Mouse (Mus musculus) hindbrain, embryonic 15.5 days (tissue): Measurements from ENCODE around the gene Mthfd1l. TPM values are rescaled to one million over a fixed set of nuclear protein-coding genes. Genes with fewer than 3 reads are reported as not detected.

Experiments
- ATAC-seq: fragments of 200-750 bp; cut with Nextera tagmentation; 2 replicates; pipeline ENCODE4 v1.8.0; 2017; ENCODE audit warnings: low read depth, moderate number of reproducible peaks, moderate TSS enrichment; ENCODE audit not compliant: low FRiP score
- H3K27ac ChIP-seq: fragments of 300-500 bp; sonication (generic); replicated peaks from 2 replicates; pipeline ENCODE4 v1.5.1; 2015; ENCODE audit warnings: mild to moderate bottlenecking, inconsistent platforms
- H3K27me3 ChIP-seq: fragments of 300-500 bp; sonication (generic); 2 replicates; pipeline ENCODE4 v1.6.1; 2015; ENCODE audit warnings: control low read depth, inconsistent platforms
- H3K36me3 ChIP-seq: fragments of 300-500 bp; sonication (generic); 2 replicates; pipeline ENCODE4 v1.6.1; 2015; ENCODE audit warnings: control low read depth, inconsistent platforms
- H3K4me1 ChIP-seq: fragments of 300-500 bp; sonication (generic); replicated peaks from 2 replicates; pipeline ENCODE4 v1.6.1; 2015; ENCODE audit warnings: control low read depth, inconsistent platforms
- H3K4me2 ChIP-seq: fragments of 300-500 bp; sonication (generic); 2 replicates; pipeline ENCODE4 v1.6.1; 2015; ENCODE audit warnings: moderate library complexity, mild to moderate bottlenecking, inconsistent platforms
- H3K4me3 ChIP-seq: fragments of 300-500 bp; sonication (generic); 2 replicates; pipeline ENCODE4 v1.5.1; 2015; ENCODE audit warnings: mild to moderate bottlenecking, inconsistent platforms
- H3K9ac ChIP-seq: fragments of 300-500 bp; sonication (generic); 2 replicates; pipeline ENCODE4 v1.6.1; 2015; ENCODE audit warnings: inconsistent platforms
- H3K9me3 ChIP-seq: fragments of 300-500 bp; sonication (generic); 2 replicates; pipeline ENCODE4 v1.6.1; 2016; ENCODE audit warnings: control low read depth, inconsistent platforms
- WGBS: fragments of 180-500 bp; shearing (Covaris S2); methylation state at CpG from one replicate; pipeline ENCODE4 v1.1.7; 2015; 5-methylcytosine and 5-hydroxymethylcytosine counted together
- polyA plus RNA-seq: library from polyadenylated mRNA; unstranded; fragments of >200 nt; fragmentation: Nextera tagmentation; extraction: Ambion mirVana; gene quantifications from 2 replicates; pipeline ENCODE4 v1.2.1, GENCODE M21; 2015

Gene Mthfd1l
- polyA plus RNA-seq, 1 experiment from 2014 or later = 6.1 TPM

DNA sequence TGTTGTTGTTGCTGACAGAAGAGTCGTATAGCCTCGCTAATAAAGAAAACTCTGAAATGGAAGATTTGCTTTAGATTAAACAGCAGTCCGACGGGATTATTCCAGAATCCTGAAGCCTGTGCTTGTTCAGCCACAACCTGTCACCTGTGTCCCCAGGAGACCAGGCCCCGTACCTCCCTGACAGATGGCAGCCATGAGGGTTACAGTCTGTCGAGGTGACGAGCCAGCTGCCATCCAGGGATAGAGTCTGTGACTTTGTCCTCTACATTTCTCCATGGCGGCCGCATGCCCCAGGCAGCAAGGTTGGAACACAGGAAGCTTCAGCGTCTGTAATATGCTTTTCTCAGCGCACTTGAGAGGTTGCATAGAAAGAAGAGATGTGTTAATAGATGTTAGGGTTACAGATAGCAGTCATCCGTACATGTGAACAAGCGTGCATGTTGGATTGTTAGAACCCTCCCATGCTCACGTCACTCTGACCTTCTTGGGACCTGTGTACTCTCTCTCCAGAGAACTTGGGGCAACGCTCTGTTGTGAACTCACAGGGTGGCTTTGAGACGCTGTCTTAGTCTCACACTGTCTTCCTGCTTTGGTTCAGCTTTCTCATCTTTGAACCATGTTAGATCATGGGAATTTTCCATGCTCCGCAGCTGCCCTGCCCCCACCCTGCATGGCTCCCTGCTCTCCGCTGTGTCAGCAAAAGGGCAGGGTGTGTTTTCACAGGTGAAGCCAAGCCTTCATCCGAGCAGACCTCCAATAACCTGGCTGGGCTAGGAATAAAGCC, 80.6 kb downstream of the Mthfd1l start:
- 67% methylated on average over 19 of the region's 19 CpGs for WGBS
- H3K9ac ChIP-seq = no peak overlapping the region
- H3K27me3 ChIP-seq = no peaks in the 10 kb centered on the region
- H3K36me3 ChIP-seq = no peaks in the 10 kb centered on the region
- H3K27ac ChIP-seq = no peak overlapping the region
- H3K9me3 ChIP-seq = no peaks in the 10 kb centered on the region
- no peak overlapping the region for H3K4me2 ChIP-seq
- H3K4me3 ChIP-seq = no peak overlapping the region
- 0 out of 2 replicates have a peak, but pooled peaks have one; percentile 54 for ATAC-seq
- no peaks in the 10 kb centered on the region for H3K4me1 ChIP-seq

- Histone ChIP-seq H3K27me3 (no peaks in the 10 kb centered on the region), H3K4me1 (no peaks in the 10 kb centered on the region), H3K4me2 (no peak overlapping the region), H3K4me3 (no peak overlapping the region), H3K9ac (no peak overlapping the region), H3K27ac (no peak overlapping the region), H3K36me3 (no peaks in the 10 kb centered on the region), H3K9me3 (no peaks in the 10 kb centered on the region)
- 97% methylated on average over 1 of the region's 1 CpGs for WGBS
- no peak for ATAC-seq
These were observed 81.7 kb downstream of the Mthfd1l start for GRCm38 (mm10) chr10:4054589-4054988.

DNA sequence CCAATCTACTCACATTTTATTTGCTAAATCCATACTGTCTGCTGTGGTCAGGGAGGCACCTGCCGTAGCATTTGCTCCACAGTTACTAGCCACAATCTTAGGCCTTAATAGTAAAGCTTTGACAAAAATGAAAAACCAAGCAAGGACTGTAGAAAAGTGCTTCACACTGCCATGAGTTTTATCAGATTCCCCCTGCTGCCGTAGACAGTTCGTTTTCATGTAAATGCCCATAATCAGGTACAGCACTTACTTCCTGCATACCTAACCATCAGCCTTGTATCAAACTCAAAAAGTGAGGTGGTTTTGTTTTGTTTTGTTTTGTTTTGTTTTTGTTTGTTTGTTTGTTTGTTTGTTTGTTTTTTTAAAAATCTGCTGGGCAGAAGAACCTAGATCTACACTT, 84.5 kb downstream of the Mthfd1l start:
- no peak for ATAC-seq

DNA sequence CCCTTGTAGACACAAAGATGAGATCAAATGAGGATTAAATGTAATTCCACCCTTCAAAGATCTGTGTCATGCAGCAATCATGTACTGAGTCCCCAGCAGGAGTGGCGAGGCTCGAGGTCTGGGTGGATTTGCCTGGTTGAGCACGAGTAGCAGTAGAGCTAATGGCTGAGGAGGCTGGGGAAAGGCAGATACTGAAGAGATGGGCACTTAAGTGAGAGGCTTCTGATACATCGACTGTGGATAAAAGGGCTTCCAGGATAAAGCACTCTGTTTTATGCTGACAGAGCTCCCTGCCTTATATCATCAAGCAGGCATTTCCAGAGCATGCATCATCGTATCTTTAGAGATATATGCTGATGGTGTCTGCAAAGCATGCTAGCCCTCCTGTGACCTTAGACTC, 84.9 kb downstream of the Mthfd1l start:
- Histone ChIP-seq H3K4me2 (no peak overlapping the region), H3K9ac (no peak overlapping the region), H3K4me3 (no peak overlapping the region), H3K4me1 (no peaks in the 10 kb centered on the region), H3K27me3 (no peaks in the 10 kb centered on the region), H3K9me3 (no peaks in the 10 kb centered on the region), H3K36me3 (no peaks in the 10 kb centered on the region), H3K27ac (no peak overlapping the region)
- ATAC-seq = no peak
- WGBS = 69% methylated on average over 5 of the region's 5 CpGs

More for the DNA sequence above, 84.5 kb downstream of the Mthfd1l start:
- no peaks in the 10 kb centered on the region for H3K27me3 ChIP-seq
- H3K9ac ChIP-seq = no peak overlapping the region
- no peak overlapping the region for H3K27ac ChIP-seq
- no peaks in the 10 kb centered on the region for H3K4me1 ChIP-seq
- no peak overlapping the region for H3K4me3 ChIP-seq
- no peaks in the 10 kb centered on the region for H3K36me3 ChIP-seq
- H3K4me2 ChIP-seq = no peak overlapping the region
- WGBS = 93% methylated on average over 3 of the region's 3 CpGs
- no peaks in the 10 kb centered on the region for H3K9me3 ChIP-seq

DNA sequence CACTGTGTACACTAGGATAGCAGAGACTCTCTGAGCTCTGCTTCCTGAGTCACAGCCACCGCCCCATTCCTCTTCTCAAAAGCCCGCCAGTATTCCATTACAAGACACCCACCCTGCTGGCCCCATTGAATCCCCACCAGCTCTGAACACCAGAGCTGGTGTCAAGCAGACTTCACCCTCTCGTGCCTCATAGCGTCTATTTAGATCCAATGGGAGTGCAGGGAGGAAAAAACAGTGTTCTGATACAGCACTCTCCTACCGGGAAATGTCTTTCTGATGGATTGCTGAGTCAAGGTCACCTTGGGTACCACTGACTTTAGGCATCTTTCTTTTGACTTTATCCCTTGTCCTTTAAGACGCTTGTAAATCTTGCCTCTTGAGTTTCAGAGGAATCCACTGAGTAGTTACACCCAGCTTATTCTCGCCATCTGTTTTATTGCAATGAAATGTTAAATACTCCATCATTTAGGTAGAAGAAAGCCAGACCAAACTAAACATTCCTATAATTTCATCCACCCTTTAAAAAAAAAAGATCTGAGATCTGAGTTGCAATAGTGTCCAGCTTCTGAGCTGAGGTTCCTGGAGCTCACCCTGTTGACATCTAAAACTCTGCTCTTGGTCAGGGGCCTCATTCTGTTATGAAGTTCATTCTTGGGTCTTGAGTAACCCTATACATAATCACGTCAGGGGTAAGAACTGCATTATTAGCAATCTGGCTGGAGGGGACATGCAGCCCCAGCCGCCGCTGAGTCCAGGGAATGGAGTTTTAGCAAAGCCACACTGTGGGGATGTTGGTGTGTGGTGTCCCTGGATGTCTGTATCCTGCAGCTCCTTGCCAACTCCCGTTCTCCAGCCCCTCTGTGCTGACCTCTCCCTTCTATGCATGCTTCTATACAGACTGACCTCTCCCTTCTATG, 88.4 kb downstream of the Mthfd1l start:
- Histone ChIP-seq H3K4me3 (no peak overlapping the region), H3K4me2 (no peak overlapping the region), H3K9ac (no peak overlapping the region), H3K4me1 (no peaks in the 10 kb centered on the region), H3K9me3 (no peaks in the 10 kb centered on the region), H3K27me3 (no peaks in the 10 kb centered on the region), H3K36me3 (no peaks in the 10 kb centered on the region), H3K27ac (no peak overlapping the region)
- ATAC-seq = no peak
- WGBS = 84% methylated on average over 11 of the region's 11 CpGs

GRCm38 (mm10) chr10:4063537-4063936, 90.6 kb downstream of the Mthfd1l start:
- ATAC-seq = 0 out of 2 replicates have a peak, but pooled peaks have one; percentile 17
- 81% methylated on average over 4 of the region's 4 CpGs for WGBS
- no peak overlapping the region for H3K4me3 ChIP-seq
- H3K36me3 ChIP-seq = no peaks in the 10 kb centered on the region
- no peaks in the 10 kb centered on the region for H3K9me3 ChIP-seq
- H3K27me3 ChIP-seq = no peaks in the 10 kb centered on the region
- H3K4me1 ChIP-seq = no peaks in the 10 kb centered on the region
- no peak overlapping the region for H3K9ac ChIP-seq
- no peak overlapping the region for H3K27ac ChIP-seq
- no peak overlapping the region for H3K4me2 ChIP-seq

GRCm38 (mm10) chr10:4065295-4066084, 92.6 kb downstream of the Mthfd1l start:
- Histone ChIP-seq H3K4me2 (no peak overlapping the region), H3K9me3 (no peaks in the 10 kb centered on the region), H3K4me1 (no peaks in the 10 kb centered on the region), H3K27ac (no peak overlapping the region), H3K9ac (no peak overlapping the region), H3K4me3 (no peak overlapping the region), H3K36me3 (no peaks in the 10 kb centered on the region), H3K27me3 (no peaks in the 10 kb centered on the region)
- no peak for ATAC-seq
- WGBS = 72% methylated on average over 15 of the region's 15 CpGs

DNA sequence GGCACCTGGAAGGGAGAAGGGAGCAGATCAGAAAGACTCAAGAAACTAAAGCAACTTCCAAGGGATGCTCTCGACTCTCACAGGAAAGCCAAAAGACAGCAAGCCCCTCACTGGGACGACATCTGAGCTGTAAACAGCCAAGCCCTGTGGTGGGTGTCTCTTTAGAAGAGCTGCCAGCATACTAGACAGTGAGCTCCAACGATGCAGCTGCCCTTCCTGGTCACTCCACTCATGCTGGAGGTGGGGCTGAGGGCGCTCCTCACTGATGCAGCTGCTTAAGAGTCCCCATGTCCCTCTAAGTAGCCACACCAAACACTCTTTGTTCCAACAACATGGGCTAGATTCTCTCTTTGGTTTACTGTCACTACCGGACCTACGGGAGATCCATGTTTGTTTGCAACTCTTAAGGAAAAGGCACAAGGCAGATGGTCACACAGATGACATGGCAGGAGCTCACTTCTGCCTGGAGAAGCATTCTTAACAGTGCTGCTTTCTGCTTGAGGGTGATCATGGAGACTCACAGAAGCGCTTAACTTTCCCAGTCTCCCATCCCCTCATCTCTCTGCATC, 96.4 kb downstream of the Mthfd1l start:
- Histone ChIP-seq H3K36me3 (no peaks in the 10 kb centered on the region), H3K4me1 (no peaks in the 10 kb centered on the region), H3K9me3 (no peaks in the 10 kb centered on the region), H3K4me2 (no peak overlapping the region), H3K4me3 (no peak overlapping the region), H3K9ac (no peak overlapping the region), H3K27ac (no peak overlapping the region), H3K27me3 (no peaks in the 10 kb centered on the region)
- 78% methylated on average over 7 of the region's 7 CpGs for WGBS
- ATAC-seq = no peak

DNA sequence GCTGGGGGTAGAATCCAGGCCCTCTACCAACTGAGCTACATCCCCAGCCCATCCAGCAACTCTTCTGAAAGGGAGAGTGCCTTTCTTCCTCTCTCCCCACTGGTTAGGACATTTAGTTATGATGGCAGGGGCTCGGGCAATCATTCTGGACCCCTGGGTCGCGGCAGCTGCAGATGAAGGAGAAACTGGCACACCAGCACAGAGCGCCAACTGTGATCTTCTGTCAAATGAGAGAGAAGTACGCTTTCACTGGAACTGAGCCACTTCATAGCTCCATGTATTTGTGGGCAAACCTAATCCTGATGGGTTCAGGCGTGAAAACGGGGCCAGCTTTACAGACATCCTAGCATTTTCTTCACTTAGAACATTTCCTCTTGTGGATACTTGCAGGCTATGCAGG, 97.1 kb downstream of the Mthfd1l start:
- Histone ChIP-seq H3K27me3 (no peaks in the 10 kb centered on the region), H3K9me3 (no peaks in the 10 kb centered on the region), H3K36me3 (no peaks in the 10 kb centered on the region), H3K9ac (no peak overlapping the region), H3K4me2 (no peak overlapping the region), H3K4me3 (no peak overlapping the region), H3K4me1 (no peaks in the 10 kb centered on the region), H3K27ac (no peak overlapping the region)
- ATAC-seq = 0 out of 2 replicates have a peak, but pooled peaks have one; percentile 19
- 84% methylated on average over 7 of the region's 7 CpGs for WGBS

DNA sequence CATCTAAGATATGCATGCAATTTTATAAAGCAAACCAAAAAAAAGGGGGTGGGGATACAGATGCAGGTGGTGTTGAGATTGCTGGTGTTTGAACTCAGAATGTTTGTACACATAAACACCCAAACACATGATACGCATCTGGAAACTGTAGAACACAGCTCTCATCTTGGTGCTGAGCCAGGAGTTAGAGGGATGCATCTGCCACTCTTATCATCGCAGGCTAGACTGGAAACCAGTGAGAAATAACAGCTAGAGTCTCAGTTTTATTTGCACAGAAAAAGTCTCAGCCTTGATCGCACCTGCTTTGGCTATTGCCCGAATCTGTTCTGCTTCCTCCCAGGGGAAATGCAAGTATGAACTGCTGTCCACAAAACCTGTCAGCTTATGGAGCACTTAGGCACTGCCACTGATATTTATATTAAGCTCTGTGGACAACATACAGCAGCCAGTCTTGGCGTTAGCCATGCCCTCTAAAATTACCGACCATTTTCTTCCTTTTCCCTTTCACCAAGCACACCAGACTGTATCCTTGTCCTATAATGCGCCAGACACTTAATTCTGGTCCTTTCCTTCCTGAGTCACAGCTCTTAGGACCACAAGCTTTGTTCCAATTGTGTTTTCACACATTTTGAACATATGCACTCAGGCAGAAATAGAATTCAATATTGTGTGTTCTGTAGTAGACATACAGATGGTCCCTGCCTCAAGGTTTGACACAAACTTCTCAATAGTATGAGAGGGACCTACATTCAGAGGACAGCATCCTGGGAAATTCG, 98.3 kb downstream of the Mthfd1l start:
- Histone ChIP-seq H3K36me3 (no peaks in the 10 kb centered on the region), H3K9ac (no peak overlapping the region), H3K27ac (no peak overlapping the region), H3K9me3 (no peaks in the 10 kb centered on the region), H3K4me2 (no peak overlapping the region), H3K4me3 (no peak overlapping the region), H3K4me1 (no peaks in the 10 kb centered on the region), H3K27me3 (no peaks in the 10 kb centered on the region)
- ATAC-seq = no peak
- 83% methylated on average over 8 of the region's 8 CpGs for WGBS

- Histone ChIP-seq H3K9ac (no peak overlapping the region), H3K27me3 (no peaks in the 10 kb centered on the region), H3K9me3 (no peaks in the 10 kb centered on the region), H3K4me2 (no peak overlapping the region), H3K4me3 (no peak overlapping the region), H3K27ac (no peak overlapping the region), H3K36me3 (no peaks in the 10 kb centered on the region), H3K4me1 (no peaks in the 10 kb centered on the region)
- WGBS = 79% methylated on average over 6 of the region's 6 CpGs
- ATAC-seq = no peak
These were observed 99.0 kb downstream of the Mthfd1l start for GRCm38 (mm10) chr10:4071845-4072345.
